Mouse (Mus musculus) forebrain, embryonic 10.5 days (tissue): ENCODE measurements at regions not wholly inside any gene's neighbourhood (a gene's known extent, or its start where the extent isn't known, plus 50 kb on each side); places are given as distances from the start of the nearest gene placed in this dataset.

ENCODE experiments used
- DNase-seq: peaks from one replicate; pipeline ENCODE4 v3.0.0-alpha.2; 2017; ENCODE audit warnings: low spot score; ENCODE audit errors: extremely low spot score
- H3K27ac ChIP-seq: fragments of 300-500 bp; sonication (generic); 2 replicates; pipeline ENCODE4 v1.5.1; 2016; ENCODE audit warnings: mild to moderate bottlenecking
- H3K27me3 ChIP-seq: fragments of 300-500 bp; sonication (generic); 2 replicates; pipeline ENCODE4 v1.6.1; 2016; ENCODE audit warnings: mild to moderate bottlenecking; ENCODE audit not compliant: poor library complexity, severe bottlenecking
- H3K36me3 ChIP-seq: fragments of 300-500 bp; sonication (generic); replicated peaks from 2 replicates; pipeline ENCODE4 v1.6.1; 2016; ENCODE audit warnings: mild to moderate bottlenecking, moderate library complexity
- H3K4me1 ChIP-seq: fragments of 300-500 bp; sonication (generic); 2 replicates; pipeline ENCODE4 v1.6.1; 2016
- H3K4me3 ChIP-seq: fragments of 300-500 bp; sonication (generic); 2 replicates; pipeline ENCODE4 v1.5.1; 2016; ENCODE audit warnings: mild to moderate bottlenecking, moderate library complexity
- H3K9me3 ChIP-seq: fragments of 300-500 bp; sonication (generic); 2 replicates; pipeline ENCODE4 v1.6.1; 2016; ENCODE audit warnings: mild to moderate bottlenecking, moderate library complexity
- WGBS: fragments of 180-500 bp; shearing (Covaris S2); methylation state at CpG from one replicate; pipeline ENCODE4 v1.1.7; 2016; 5-methylcytosine and 5-hydroxymethylcytosine counted together

GRCm38 (mm10) chr1:105112762-105113525, 243.6 kb downstream of the Rnf152 start:
- H3K27ac ChIP-seq = no peak overlapping the region
- no peaks in the 10 kb centered on the region for H3K9me3 ChIP-seq
- DNase-seq = no peak
- no peaks in the 10 kb centered on the region for H3K36me3 ChIP-seq
- H3K4me1 ChIP-seq = peaks cover 10% of the 10 kb centered on the region
- WGBS = 86% methylated on average over 1 of the region's 1 CpGs
- no peak overlapping the region for H3K4me3 ChIP-seq
- no peaks in the 10 kb centered on the region for H3K27me3 ChIP-seq

- Histone ChIP-seq H3K27ac (peak overlapping the region; percentile 2; the same call in 1 of the 2 replicates), H3K9me3 (no peaks in the 10 kb centered on the region), H3K4me1 (peaks cover 10% of the 10 kb centered on the region), H3K4me3 (no peak overlapping the region), H3K27me3 (no peaks in the 10 kb centered on the region), H3K36me3 (no peaks in the 10 kb centered on the region)
- no peak for DNase-seq
- 51% methylated on average over 4 of the region's 4 CpGs for WGBS
Observed at GRCm38 (mm10) chr1:105111236-105111635, 245.3 kb downstream of the Rnf152 start.

- Histone ChIP-seq H3K9me3 (no peaks in the 10 kb centered on the region), H3K27ac (no peak overlapping the region), H3K36me3 (no peaks in the 10 kb centered on the region), H3K27me3 (no peaks in the 10 kb centered on the region), H3K4me1 (peaks cover 10% of the 10 kb centered on the region), H3K4me3 (no peak overlapping the region)
- whole genome bisulfite sequencing = 88% methylated on average over 1 of the region's 1 CpGs
- no peak for DNase-seq
Observed at GRCm38 (mm10) chr1:105110581-105111210, 245.8 kb downstream of the Rnf152 start.

- Histone ChIP-seq H3K27ac (no peak overlapping the region), H3K9me3 (no peaks in the 10 kb centered on the region), H3K4me3 (no peak overlapping the region), H3K4me1 (peaks cover 10% of the 10 kb centered on the region), H3K36me3 (no peaks in the 10 kb centered on the region), H3K27me3 (no peaks in the 10 kb centered on the region)
- 84% methylated on average over 4 of the region's 4 CpGs for WGBS
- no peak for DNase-seq
Observed at GRCm38 (mm10) chr1:105107836-105108235, 248.7 kb downstream of the Rnf152 start.

DNA sequence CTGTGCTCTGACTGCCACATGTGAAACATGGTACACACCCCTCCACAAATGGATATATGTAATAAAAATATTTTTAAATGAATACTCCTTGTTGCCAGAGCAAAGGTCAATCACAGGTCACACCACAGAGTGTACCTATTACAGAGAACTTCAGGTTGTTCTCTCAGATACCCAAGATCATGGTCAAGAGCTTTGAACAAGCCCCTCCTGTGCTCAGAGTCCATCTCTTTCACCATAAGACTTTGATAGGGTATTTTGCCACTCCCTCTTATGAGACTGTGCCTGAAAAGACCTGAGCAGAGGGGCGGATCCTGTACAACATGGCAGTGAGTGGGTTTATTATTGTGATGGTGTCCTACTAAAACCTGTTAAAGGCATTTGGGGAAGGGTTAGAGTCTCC, 249.3 kb downstream of the Rnf152 start:
- Histone ChIP-seq H3K9me3 (no peaks in the 10 kb centered on the region), H3K4me1 (peaks cover 10% of the 10 kb centered on the region), H3K27ac (no peak overlapping the region), H3K27me3 (no peaks in the 10 kb centered on the region), H3K36me3 (no peaks in the 10 kb centered on the region), H3K4me3 (no peak overlapping the region)
- no peak for DNase-seq
- WGBS = 95% methylated on average over 1 of the region's 1 CpGs

DNA sequence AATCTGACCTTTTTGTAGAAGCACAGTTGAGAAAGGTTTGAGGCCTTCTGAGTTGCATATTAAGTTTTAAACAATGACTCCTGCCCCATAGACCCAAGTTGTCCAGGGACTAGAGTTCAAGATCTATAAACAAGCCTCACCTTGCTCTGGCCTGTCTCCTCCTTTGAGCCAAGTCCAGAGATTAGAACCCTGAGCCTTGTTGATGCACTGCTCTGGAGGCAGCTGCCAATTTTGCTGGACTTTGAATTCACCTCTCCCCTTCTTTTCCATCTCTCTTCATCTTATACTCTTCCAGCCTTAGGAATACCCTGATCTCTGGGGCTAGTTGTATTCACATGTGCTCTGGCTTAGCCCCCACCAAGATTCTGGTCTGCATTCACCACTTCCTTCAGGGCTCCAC, 251.3 kb downstream of the Rnf152 start:
- H3K27me3 ChIP-seq = no peaks in the 10 kb centered on the region
- H3K4me1 ChIP-seq = no peaks in the 10 kb centered on the region
- H3K9me3 ChIP-seq = no peaks in the 10 kb centered on the region
- H3K36me3 ChIP-seq = no peaks in the 10 kb centered on the region
- no peak overlapping the region for H3K4me3 ChIP-seq
- H3K27ac ChIP-seq = no peak overlapping the region
- no peak for DNase-seq

GRCm38 (mm10) chr1:105095091-105095490, 261.4 kb downstream of the Rnf152 start:
- Histone ChIP-seq H3K9me3 (no peaks in the 10 kb centered on the region), H3K4me1 (0 out of 2 replicates have a peak, but pooled peaks cover 3% of the 10 kb centered on the region), H3K4me3 (no peak overlapping the region), H3K27ac (no peak overlapping the region), H3K27me3 (no peaks in the 10 kb centered on the region), H3K36me3 (no peaks in the 10 kb centered on the region)
- DNase-seq = no peak
- 59% methylated on average over 2 of the region's 2 CpGs for WGBS

- H3K9me3 ChIP-seq = no peaks in the 10 kb centered on the region
- 85% methylated on average over 3 of the region's 3 CpGs for WGBS
- H3K4me3 ChIP-seq = no peak overlapping the region
- H3K27me3 ChIP-seq = no peaks in the 10 kb centered on the region
- DNase-seq = no peak
- H3K27ac ChIP-seq = no peak overlapping the region
- 0 out of 2 replicates have a peak, but pooled peaks cover 3% of the 10 kb centered on the region for H3K4me1 ChIP-seq
- H3K36me3 ChIP-seq = no peaks in the 10 kb centered on the region
Observed at GRCm38 (mm10) chr1:105094500-105094899, 262.0 kb downstream of the Rnf152 start.

DNA sequence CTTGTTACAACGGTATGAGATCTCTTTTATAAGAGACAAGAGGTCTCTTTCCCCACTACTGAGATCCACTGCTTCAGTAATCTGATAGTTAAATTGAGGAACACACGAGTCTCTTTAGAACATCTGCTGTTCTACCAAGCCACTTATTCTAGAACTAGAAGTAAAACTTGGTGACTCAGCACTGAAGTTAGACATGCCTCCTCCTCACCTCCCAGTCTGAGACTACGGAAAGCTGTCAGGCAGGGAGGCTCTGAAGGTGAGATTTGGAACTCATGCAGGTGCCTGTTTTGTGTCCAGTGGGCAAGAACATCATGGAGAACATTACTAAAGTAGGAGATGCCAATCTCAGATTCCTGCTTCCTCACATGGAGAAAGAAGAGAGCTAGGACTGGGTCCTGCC, 262.6 kb downstream of the Rnf152 start:
- 87% methylated on average over 3 of the region's 3 CpGs for WGBS
- Histone ChIP-seq H3K4me3 (no peak overlapping the region), H3K27me3 (no peaks in the 10 kb centered on the region), H3K27ac (no peak overlapping the region), H3K4me1 (0 out of 2 replicates have a peak, but pooled peaks cover 3% of the 10 kb centered on the region), H3K36me3 (no peaks in the 10 kb centered on the region), H3K9me3 (no peaks in the 10 kb centered on the region)
- DNase-seq = no peak

GRCm38 (mm10) chr1:105093012-105093411, 263.5 kb downstream of the Rnf152 start:
- WGBS = 65% methylated on average over 1 of the region's 1 CpGs
- no peak for DNase-seq

GRCm38 (mm10) chr1:105092309-105092904, 264.1 kb downstream of the Rnf152 start:
- Histone ChIP-seq H3K9me3 (no peaks in the 10 kb centered on the region), H3K27ac (no peak overlapping the region), H3K4me1 (0 out of 2 replicates have a peak, but pooled peaks cover 3% of the 10 kb centered on the region), H3K4me3 (no peak overlapping the region), H3K36me3 (no peaks in the 10 kb centered on the region), H3K27me3 (no peaks in the 10 kb centered on the region)
- 14% methylated on average over 6 of the region's 6 CpGs for WGBS
- DNase-seq = peak; percentile 39

More at GRCm38 (mm10) chr1:105093012-105093411, 263.5 kb downstream of the Rnf152 start:
- H3K27ac ChIP-seq = no peak overlapping the region
- no peaks in the 10 kb centered on the region for H3K9me3 ChIP-seq
- H3K4me3 ChIP-seq = no peak overlapping the region
- no peaks in the 10 kb centered on the region for H3K27me3 ChIP-seq
- 0 out of 2 replicates have a peak, but pooled peaks cover 3% of the 10 kb centered on the region for H3K4me1 ChIP-seq
- no peaks in the 10 kb centered on the region for H3K36me3 ChIP-seq

DNA sequence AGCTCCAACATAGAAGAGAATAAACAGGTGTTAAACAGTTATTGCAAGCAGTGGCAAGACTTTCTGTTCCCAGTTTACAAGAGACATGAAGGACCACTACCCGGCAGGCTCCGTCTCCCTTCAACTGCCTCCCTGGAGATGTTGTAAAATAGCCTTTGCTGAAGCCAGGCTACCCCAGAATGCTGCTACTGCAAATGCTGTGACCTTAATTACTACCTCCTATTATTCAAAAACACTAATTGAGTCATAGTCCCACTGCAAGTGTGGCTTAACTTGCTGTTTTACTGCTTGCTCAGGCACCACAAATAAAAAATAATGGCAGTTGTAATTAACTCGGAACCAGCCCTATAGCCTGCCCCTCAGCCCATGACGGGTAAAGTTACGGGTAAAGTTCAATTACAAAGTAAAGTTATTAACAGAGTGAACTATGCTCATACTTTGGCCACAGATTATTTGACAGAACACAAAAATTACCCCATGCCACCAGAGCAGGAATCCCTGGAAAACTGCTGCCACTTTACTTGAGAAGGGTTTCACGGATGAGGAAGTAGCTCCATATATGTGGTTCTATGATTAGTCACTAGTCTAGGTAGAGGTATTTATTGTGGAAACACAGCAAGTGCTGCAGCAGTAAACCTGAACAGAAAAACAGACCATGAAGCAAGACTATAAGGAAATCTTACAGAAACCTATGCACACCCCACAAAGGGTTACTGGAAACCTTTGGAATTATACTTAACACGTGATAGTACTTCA, 267.6 kb downstream of the Rnf152 start:
- 0 out of 2 replicates have a peak, but pooled peaks cover 3% of the 10 kb centered on the region for H3K4me1 ChIP-seq
- no peaks in the 10 kb centered on the region for H3K36me3 ChIP-seq
- no peak overlapping the region for H3K27ac ChIP-seq
- WGBS = 81% methylated on average over 7 of the region's 7 CpGs
- H3K27me3 ChIP-seq = no peaks in the 10 kb centered on the region
- no peak for DNase-seq
- no peak overlapping the region for H3K4me3 ChIP-seq
- no peaks in the 10 kb centered on the region for H3K9me3 ChIP-seq
